9 mouse cellular contexts compared by ENCODE assay signal in the genomic region with DNA sequence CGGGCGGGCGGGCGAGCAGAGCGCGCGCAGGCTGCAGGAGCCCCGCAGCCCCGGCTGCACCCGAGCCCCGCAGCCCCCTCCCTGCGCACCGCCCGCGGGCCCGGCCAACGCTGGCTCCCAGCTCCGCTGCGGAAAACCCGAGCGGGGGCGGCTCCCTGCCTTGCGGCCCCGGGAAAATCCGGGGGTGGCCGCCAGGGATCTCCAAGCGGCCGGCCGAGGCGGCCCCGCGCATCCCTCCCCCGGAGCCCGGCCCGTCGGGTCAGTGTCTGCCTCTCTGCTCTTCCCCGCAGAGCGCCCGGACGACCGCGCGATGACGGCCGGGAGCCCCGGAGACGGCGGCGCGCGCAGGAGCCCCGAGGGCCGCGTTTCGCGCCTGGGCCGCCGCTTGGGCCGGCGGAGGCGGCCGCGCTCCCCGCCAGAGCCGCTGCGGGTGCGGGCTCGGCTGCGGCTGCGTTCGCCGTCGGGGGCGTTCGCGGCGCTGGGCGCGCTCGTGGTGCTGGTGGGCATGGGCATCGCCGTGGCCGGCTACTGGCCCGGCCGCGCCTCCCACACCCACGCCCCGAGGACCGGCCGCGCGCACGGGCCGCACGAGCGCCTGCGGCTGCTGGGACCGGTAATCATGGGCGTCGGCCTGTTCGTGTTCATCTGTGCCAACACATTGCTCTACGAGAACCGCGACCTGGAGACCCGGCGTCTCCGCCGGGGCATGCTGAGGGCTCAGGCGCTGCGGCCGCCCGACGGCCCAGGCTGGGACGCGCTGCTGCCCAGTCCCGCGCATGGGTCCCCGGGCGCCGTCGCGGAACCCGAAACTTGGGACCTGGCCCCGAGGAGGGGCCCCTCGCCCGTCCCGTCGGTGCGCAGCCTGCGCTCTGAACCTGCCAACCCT. TPM values are rescaled to one million over a fixed set of nuclear protein-coding genes. Genes with fewer than 3 reads are reported as not detected.
DNase-seq lines count a peak whose midpoint lies in the region; ATAC-seq and TF ChIP-seq lines count a peak whose summit lies in the region.
"Had no signal": no experiment of that assay in that cellular context is flagged by ENCODE, and none has a peak within 500 bp of the region (broad histone marks: within the 10 kb centered on the region; RNA-seq: fewer than 3 reads in every experiment).

A gene (plus strand): TSS at position 311 of the 886 bp plus-strand sequence.

- in situ Hi-C loops in ES-E14 (cut with MboI; ENCODE audit: low sequenced_read_pairs in 2 of 2, unreplicated experiment in 2 of 2): no loop called here

- peak within 1 kb of the TSS; percentile 67 to 72 for H3K4me3 ChIP-seq in ES-E14 (ENCODE audit: insufficient read depth in 1 of 2, low read depth in 1 of 2, low read length in 2 of 2, poor library complexity in 1 of 2, severe bottlenecking in 1 of 2)
- peak within 1 kb of the TSS; percentile 41 for H3K4me3 ChIP-seq in forebrain, embryonic 11.5 days (ENCODE audit: low read depth, low read length)
- peak within 1 kb of the TSS; percentile 63 for H3K4me3 ChIP-seq in intestine, embryonic 15.5 days (replicated peaks)
- peak within 1 kb of the TSS; percentile 45 for H3K4me3 ChIP-seq in midbrain, embryonic 11.5 days (ENCODE audit: low read depth, low read length)

- intact Hi-C loops in gastrocnemius, postnatal 14 days (cut with DNase I; ENCODE audit: low total_unique reads): loop anchor here (5.0 kb wide), 1 partner anchor 46 kb away; no protein-coding TSS in a partner anchor

- H3K9ac ChIP-seq in ES-E14 (ENCODE audit: insufficient read depth, low read depth, low read length, poor library complexity, severe bottlenecking): peak within 1 kb of the TSS; percentile 71
- H3K9ac ChIP-seq in forebrain, embryonic 11.5 days (ENCODE audit: low read length): peak within 1 kb of the TSS; percentile 37
- peak within 1 kb of the TSS; percentile 59 for H3K9ac ChIP-seq in intestine, embryonic 15.5 days
- peak within 1 kb of the TSS; percentile 45 for H3K9ac ChIP-seq in midbrain, embryonic 11.5 days (ENCODE audit: low read length)

- 2% methylated on average over 118 of the region's 130 CpGs for WGBS in forebrain, embryonic 11.5 days
- WGBS in intestine, embryonic 15.5 days: 1% methylated on average over 96 of the region's 130 CpGs
- 2% methylated on average over 111 of the region's 130 CpGs for WGBS in midbrain, embryonic 11.5 days

- no peak for ATAC-seq in forebrain, embryonic 11.5 days (replicated peaks; ENCODE audit: low FRiP score)
- ATAC-seq in intestine, embryonic 15.5 days: peak; percentile 16
- ATAC-seq in midbrain, embryonic 11.5 days (ENCODE audit: low FRiP score): peak; percentile 4; the same call in 1 of the 2 replicates
- no peak for ATAC-seq in cerebellum, adult (ENCODE audit: insufficient number of reproducible peaks, low FRiP score, low TSS enrichment)

- H3K9me3 ChIP-seq in ES-E14 (ENCODE audit: control insufficient read depth, insufficient read depth, low read depth, low read length): no peaks in the 10 kb centered on the region
- no peaks in the 10 kb centered on the region for H3K9me3 ChIP-seq in forebrain, embryonic 11.5 days (ENCODE audit: control insufficient read depth, low read length)
- H3K9me3 ChIP-seq in intestine, embryonic 15.5 days: no peaks in the 10 kb centered on the region
- no peaks in the 10 kb centered on the region for H3K9me3 ChIP-seq in midbrain, embryonic 11.5 days (ENCODE audit: control insufficient read depth, low read length)

- peak; percentile 38 for DNase-seq in gastrocnemius, postnatal 14 days
- DNase-seq in gastrocnemius, postnatal 25 days: no peak
- DNase-seq in ES-E14 (ENCODE audit: low read depth, low spot score): no peak
- DNase-seq in forebrain, embryonic 11.5 days (ENCODE audit: low spot score): peak; percentile 70
- peak; percentile 90 for DNase-seq in midbrain, embryonic 11.5 days (ENCODE audit: low spot score, missing footprints)
- DNase-seq in layer of hippocampus, postnatal 14 days (ENCODE audit: low spot score in 2 of 2): no peak

- H3K36me3 ChIP-seq in ES-E14 (ENCODE audit: control insufficient read depth, insufficient read depth, low read length, poor library complexity, severe bottlenecking): peaks cover 2% of the 10 kb centered on the region; the same call in 1 of the 2 replicates
- H3K36me3 ChIP-seq in forebrain, embryonic 11.5 days (ENCODE audit: control insufficient read depth, insufficient read depth, low read length): peaks cover 4% of the 10 kb centered on the region; the same call in 1 of the 2 replicates
- no peaks in the 10 kb centered on the region for H3K36me3 ChIP-seq in intestine, embryonic 15.5 days
- peaks cover 19% of the 10 kb centered on the region for H3K36me3 ChIP-seq in midbrain, embryonic 11.5 days (ENCODE audit: control insufficient read depth, insufficient read depth, low read length)

- H3K27me3 ChIP-seq in forebrain, embryonic 11.5 days (ENCODE audit: control insufficient read depth, insufficient read depth, low read length): peaks cover 72% of the 10 kb centered on the region
- H3K27me3 ChIP-seq in intestine, embryonic 15.5 days (replicated peaks): peaks cover 24% of the 10 kb centered on the region
- H3K27me3 ChIP-seq in midbrain, embryonic 11.5 days (ENCODE audit: control insufficient read depth, insufficient read depth, low read length): peaks cover 72% of the 10 kb centered on the region
- H3K27me3 ChIP-seq: CH12.LX had no signal

- no peak within 1 kb of the TSS for H3K27ac ChIP-seq in ES-E14 (ENCODE audit: insufficient read depth, low read depth, low read length, poor library complexity, severe bottlenecking)
- peak within 1 kb of the TSS; percentile 53; the same call in 1 of the 2 replicates for H3K27ac ChIP-seq in forebrain, embryonic 11.5 days (ENCODE audit: low read depth, low read length)
- H3K27ac ChIP-seq in intestine, embryonic 15.5 days: peak within 1 kb of the TSS; percentile 40
- H3K27ac ChIP-seq in midbrain, embryonic 11.5 days (ENCODE audit: low read depth, low read length): no peak within 1 kb of the TSS

- H3K4me2 ChIP-seq in forebrain, embryonic 11.5 days (ENCODE audit: low read depth, low read length, severe bottlenecking): peak within 1 kb of the TSS; percentile 68
- peak within 1 kb of the TSS; percentile 96 for H3K4me2 ChIP-seq in intestine, embryonic 15.5 days (replicated peaks)
- peak within 1 kb of the TSS; percentile 61 for H3K4me2 ChIP-seq in midbrain, embryonic 11.5 days

- peaks cover 0 to 17% of the 10 kb centered on the region in 2 experiments; a peak in 3 of 4 replicates for H3K4me1 ChIP-seq in ES-E14 (ENCODE audit: control insufficient read depth in 2 of 2, insufficient read depth in 2 of 2, low read length in 2 of 2, poor library complexity in 1 of 2)
- H3K4me1 ChIP-seq in forebrain, embryonic 11.5 days (replicated peaks; ENCODE audit: control insufficient read depth, insufficient read depth, low read length): peaks cover 23% of the 10 kb centered on the region
- H3K4me1 ChIP-seq in intestine, embryonic 15.5 days (replicated peaks): peaks cover 47% of the 10 kb centered on the region
- H3K4me1 ChIP-seq in midbrain, embryonic 11.5 days (ENCODE audit: control insufficient read depth, insufficient read depth, low read length): peaks cover 29% of the 10 kb centered on the region

TF ChIP-seq in ES-E14, 5 proteins besides CTCF, POLR2A, EP300 and RAD21:
- TF ChIP-seq MAFK (IDR thresholded peaks at IDR 0.05; ENCODE audit: insufficient read depth, low read depth, low read length) (no peak), CHD2 (IDR thresholded peaks at IDR 0.05; ENCODE audit: low read depth, low read length) (no peak), ZNF384 (IDR thresholded peaks at IDR 0.05; ENCODE audit: low read depth, low read length) (no peak), ZC3H11A (IDR thresholded peaks at IDR 0.05; ENCODE audit: borderline replicate concordance, low read depth, low read length) (no peak), HCFC1 (IDR thresholded peaks at IDR 0.05; ENCODE audit: borderline replicate concordance, insufficient read depth, low read length) (no peak)
TF ChIP-seq in ES-E14: peak in this region for 0.

RNA-seq across cellular contexts. Expression of the gene that starts here (rescaled TPM):
- total RNA-seq in gastrocnemius, postnatal 14 days (2021): 1 to 10 TPM; 4.5 to 5.5 TPM
- total RNA-seq in gastrocnemius, postnatal 25 days (2021): 1 to 10 TPM; 2.7 to 3.0 TPM
- total RNA-seq in ES-E14 (2012; rRNA removed): 1.8 and 2.1 TPM in 2 replicates
- polyA plus RNA-seq in forebrain, embryonic 11.5 days (2014; fragmentation: Nextera tagmentation; extraction: Ambion mirVana): 0.72 and 1.2 TPM in 2 replicates
- 0.74 and 1.2 TPM in 2 replicates for polyA plus RNA-seq in intestine, embryonic 15.5 days (2015; fragmentation: Nextera tagmentation; extraction: Ambion mirVana)
- polyA plus RNA-seq in midbrain, embryonic 11.5 days (2014; fragmentation: Nextera tagmentation; extraction: Ambion mirVana): 0.79 and 0.84 TPM in 2 replicates
- total RNA-seq in layer of hippocampus, postnatal 14 days (2021): 1 to 10 TPM; 2.2 to 2.3 TPM
- total RNA-seq: CH12.LX had no signal

Comparison
In these comparisons a context has a peak if more than half of its experiments do, and no peak if none do; other contexts are left out.
1. DNase-seq: peak in gastrocnemius, postnatal 14 days (single experiment) and forebrain, embryonic 11.5 days (single experiment); none in gastrocnemius, postnatal 25 days (single experiment), ES-E14 (single experiment) and layer of hippocampus, postnatal 14 days (0 of 2).
2. Peak in DNase-seq, ATAC-seq, H3K4me3 ChIP-seq, H3K9ac ChIP-seq and H3K4me2 ChIP-seq in midbrain, embryonic 11.5 days; RNA of the gene not detected or under 1 TPM.
3. H3K27ac ChIP-seq: peak in forebrain, embryonic 11.5 days (single experiment) and intestine, embryonic 15.5 days (single experiment); none in ES-E14 (single experiment) and midbrain, embryonic 11.5 days (single experiment).
4. Peak in every context shown above with its lines, with median percentiles within 50 percentile points of each other: H3K4me3 ChIP-seq, H3K9ac ChIP-seq and H3K4me2 ChIP-seq.